Mouse (Mus musculus) spleen, postnatal 14 days (tissue): ENCODE measurements at regions not wholly inside any gene's neighbourhood (a gene's known extent, or its start where the extent isn't known, plus 50 kb on each side); places are given as distances from the start of the nearest gene placed in this dataset.
"Not testable (repeated sequence)": the region's sequence is repeated elsewhere in the genome, so short reads cannot be mapped to it uniquely, and the experiment has no call there.

Experiments used
- DNase-seq, 2 experiments: peaks; one replicate each; pipeline ENCODE4 v3.0.0; 2021 to 2022; ENCODE audit warnings: low spot score in 2 of 2

- peak in 1 of 2 experiments; percentile 7 for DNase-seq
Measured at GRCm38 (mm10) chr17:27287986-27288385, 83.7 kb upstream of the Lemd2 start.

GRCm38 (mm10) chr17:27281241-27281640 is 77.0 kb upstream of the Lemd2 start:
- peak in 1 of 2 experiments; percentile 8 for DNase-seq

- peak in 1 of 2 experiments; percentile 7 for DNase-seq
Measured at GRCm38 (mm10) chr17:27279491-27280288, 75.4 kb upstream of the Lemd2 start.

- not testable (repeated sequence) for DNase-seq
Measured at GRCm38 (mm10) chr17:27277786-27278185, 73.5 kb upstream of the Lemd2 start.

GRCm38 (mm10) chr17:27271756-27272155 is 67.5 kb upstream of the Lemd2 start:
- not testable (repeated sequence) for DNase-seq

GRCm38 (mm10) chr17:27270776-27271175 is 66.5 kb upstream of the Lemd2 start:
- not testable (repeated sequence) for DNase-seq

- DNase-seq, result not testable (repeated sequence)
Measured at GRCm38 (mm10) chr17:27264607-27265006, 60.3 kb upstream of the Lemd2 start.

GRCm38 (mm10) chr17:27262607-27263006 is 58.3 kb upstream of the Lemd2 start:
- no peak for DNase-seq

GRCm38 (mm10) chr17:27261981-27262380 is 57.7 kb upstream of the Lemd2 start:
- DNase-seq, result no peak

- DNase-seq, result no peak
Measured at GRCm38 (mm10) chr17:27261251-27261650, 57.0 kb upstream of the Lemd2 start.

- DNase-seq, result no peak
Measured at GRCm38 (mm10) chr17:27260116-27260515, 55.8 kb upstream of the Lemd2 start.

GRCm38 (mm10) chr17:27257345-27257744 is 53.1 kb upstream of the Lemd2 start:
- DNase-seq, result no peak

GRCm38 (mm10) chr17:27255804-27256203 is 51.5 kb upstream of the Lemd2 start:
- DNase-seq, result no peak
